14 mouse cellular contexts compared by ENCODE assay signal in genomic region chr2:28289339-28289738, GRCm38 (mm10).
"Had no signal": no experiment of that assay in that cellular context is flagged by ENCODE, and none has a peak within 500 bp of the region (broad histone marks: within the 10 kb centered on the region; RNA-seq: fewer than 3 reads in every experiment).

No protein-coding gene starts in this region.

- H3K4me2 ChIP-seq: neural tube, embryonic 12.5 days; neural tube, embryonic 13.5 days; neural tube, embryonic 15.5 days; stomach, embryonic 15.5 days had no signal

- H3K9me3 ChIP-seq: neural tube, embryonic 12.5 days; neural tube, embryonic 13.5 days; neural tube, embryonic 15.5 days; stomach, embryonic 15.5 days had no signal

- H3K36me3 ChIP-seq: neural tube, embryonic 12.5 days; neural tube, embryonic 13.5 days; neural tube, embryonic 15.5 days; stomach, embryonic 15.5 days had no signal

- H3K4me1 ChIP-seq: stomach, embryonic 15.5 days had no signal

- H3K9ac ChIP-seq: neural tube, embryonic 12.5 days; neural tube, embryonic 13.5 days; neural tube, embryonic 15.5 days; stomach, embryonic 15.5 days had no signal

- H3K4me3 ChIP-seq: neural tube, embryonic 12.5 days; neural tube, embryonic 13.5 days; neural tube, embryonic 15.5 days; stomach, embryonic 15.5 days had no signal

- DNase-seq: retina, postnatal 1 day; right cerebral cortex, postnatal 25 days; spleen, adult 18-20 months; thymus, adult 18-20 months; thymus, adult 2 months; thymus, postnatal 14 days; thymus, postnatal 25 days; thymus, postnatal 36 days; thymus, postnatal 4 days had no signal

- H3K27ac ChIP-seq: neural tube, embryonic 12.5 days; neural tube, embryonic 13.5 days; neural tube, embryonic 15.5 days; stomach, embryonic 15.5 days; stomach, postnatal 0 days had no signal

- H3K27me3 ChIP-seq: neural tube, embryonic 12.5 days; neural tube, embryonic 13.5 days; neural tube, embryonic 15.5 days; stomach, embryonic 15.5 days had no signal
